Mouse (Mus musculus) embryonic facial prominence, embryonic 12.5 days (tissue): ENCODE data around the gene Tanc2. TPM values are rescaled to one million over a fixed set of nuclear protein-coding genes. Genes with fewer than 3 reads are reported as not detected.

Experiments used
- ATAC-seq: fragments of 200-750 bp; cut with Nextera tagmentation; 2 replicates; pipeline ENCODE4 v1.8.0; 2017; ENCODE audit not compliant: insufficient number of reproducible peaks, insufficient read depth, low FRiP score, low TSS enrichment
- H3K27ac ChIP-seq: fragments of 300-500 bp; sonication (generic); 2 replicates; pipeline ENCODE4 v1.5.1; 2016; ENCODE audit warnings: mild to moderate bottlenecking
- H3K27me3 ChIP-seq: fragments of 300-500 bp; sonication (generic); 2 replicates; pipeline ENCODE4 v1.6.1; 2016; ENCODE audit warnings: mild to moderate bottlenecking, moderate library complexity
- H3K36me3 ChIP-seq: fragments of 300-500 bp; sonication (generic); 2 replicates; pipeline ENCODE4 v1.6.1; 2016; ENCODE audit warnings: mild to moderate bottlenecking
- H3K4me1 ChIP-seq: fragments of 300-500 bp; sonication (generic); 2 replicates; pipeline ENCODE4 v1.6.1; 2016
- H3K4me2 ChIP-seq: fragments of 300-500 bp; sonication (generic); replicated peaks from 2 replicates; pipeline ENCODE4 v1.6.1; 2016; ENCODE audit warnings: mild to moderate bottlenecking, moderate library complexity
- H3K4me3 ChIP-seq: fragments of 300-500 bp; sonication (generic); 2 replicates; pipeline ENCODE4 v1.5.1; 2016; ENCODE audit warnings: mild to moderate bottlenecking
- H3K9ac ChIP-seq: fragments of 300-500 bp; sonication (generic); 2 replicates; pipeline ENCODE4 v1.6.1; 2016; ENCODE audit warnings: mild to moderate bottlenecking, moderate library complexity
- H3K9me3 ChIP-seq: fragments of 300-500 bp; sonication (generic); 2 replicates; pipeline ENCODE4 v1.6.1; 2016; ENCODE audit warnings: mild to moderate bottlenecking, moderate library complexity
- WGBS: fragments of 180-500 bp; shearing (Covaris S2); methylation state at CpG from one replicate; pipeline ENCODE4 v1.1.7; 2016; 5-methylcytosine and 5-hydroxymethylcytosine counted together
- polyA plus RNA-seq: library from polyadenylated mRNA; unstranded; fragments of >200 nt; fragmentation: Nextera tagmentation; extraction: Ambion mirVana; gene quantifications from 2 replicates; pipeline ENCODE4 v1.2.1, GENCODE M21; 2016

Gene Tanc2
- polyA plus RNA-seq, 1 experiment from 2014 or later = 12.9 TPM

- 71% methylated on average over 2 of the region's 2 CpGs for WGBS
Measured at GRCm38 (mm10) chr11:105948255-105948654, 358.5 kb downstream of the Tanc2 start.

GRCm38 (mm10) chr11:105950519-105950918, 360.7 kb downstream of the Tanc2 start:
- Histone ChIP-seq H3K4me2 (no peak overlapping the region), H3K9me3 (no peaks in the 10 kb centered on the region), H3K9ac (no peak overlapping the region), H3K36me3 (no peaks in the 10 kb centered on the region), H3K4me1 (peaks cover 9% of the 10 kb centered on the region; the same call in 1 of the 2 replicates), H3K27me3 (0 out of 2 replicates have a peak, but pooled peaks cover 3% of the 10 kb centered on the region), H3K27ac (no peak overlapping the region), H3K4me3 (no peak overlapping the region)
- no peak for ATAC-seq
- WGBS = 64% methylated on average over 4 of the region's 4 CpGs

More at GRCm38 (mm10) chr11:105948255-105948654, 358.5 kb downstream of the Tanc2 start:
- no peak overlapping the region for H3K9ac ChIP-seq
- peaks cover 20% of the 10 kb centered on the region for H3K4me1 ChIP-seq
- H3K27me3 ChIP-seq = peaks cover 22% of the 10 kb centered on the region
- H3K36me3 ChIP-seq = no peaks in the 10 kb centered on the region
- no peak for ATAC-seq
- H3K4me3 ChIP-seq = no peak overlapping the region
- no peak overlapping the region for H3K4me2 ChIP-seq
- no peak overlapping the region for H3K27ac ChIP-seq
- no peaks in the 10 kb centered on the region for H3K9me3 ChIP-seq

GRCm38 (mm10) chr11:105951601-105952044, 361.8 kb downstream of the Tanc2 start:
- 18% methylated on average over 3 of the region's 3 CpGs for WGBS
- no peak overlapping the region for H3K27ac ChIP-seq
- no peak overlapping the region for H3K4me3 ChIP-seq
- H3K9me3 ChIP-seq = no peaks in the 10 kb centered on the region
- H3K4me1 ChIP-seq = peaks cover 9% of the 10 kb centered on the region; the same call in 1 of the 2 replicates
- H3K4me2 ChIP-seq = no peak overlapping the region
- H3K9ac ChIP-seq = no peak overlapping the region
- H3K27me3 ChIP-seq = no peaks in the 10 kb centered on the region
- ATAC-seq = no peak
- no peaks in the 10 kb centered on the region for H3K36me3 ChIP-seq

GRCm38 (mm10) chr11:105952111-105952510, 362.3 kb downstream of the Tanc2 start:
- no peaks in the 10 kb centered on the region for H3K27me3 ChIP-seq
- H3K4me3 ChIP-seq = no peak overlapping the region
- ATAC-seq = no peak
- no peak overlapping the region for H3K27ac ChIP-seq
- 87% methylated on average over 9 of the region's 9 CpGs for WGBS
- H3K4me1 ChIP-seq = peaks cover 9% of the 10 kb centered on the region; the same call in 1 of the 2 replicates
- H3K36me3 ChIP-seq = no peaks in the 10 kb centered on the region
- no peaks in the 10 kb centered on the region for H3K9me3 ChIP-seq
- H3K4me2 ChIP-seq = no peak overlapping the region
- no peak overlapping the region for H3K9ac ChIP-seq

GRCm38 (mm10) chr11:105952911-105953386, 363.2 kb downstream of the Tanc2 start, which contains the start of gene Cyb561:
Cyb561 (minus strand) TSS chr11:105953336.
- ATAC-seq = no peak
- Histone ChIP-seq H3K9ac (no peak within 1 kb of the TSS), H3K27me3 (no peaks in the 10 kb centered on the region), H3K27ac (no peak within 1 kb of the TSS), H3K4me1 (peaks cover 9% of the 10 kb centered on the region; the same call in 1 of the 2 replicates), H3K9me3 (no peaks in the 10 kb centered on the region), H3K4me3 (no peak within 1 kb of the TSS), H3K4me2 (no peak within 1 kb of the TSS), H3K36me3 (no peaks in the 10 kb centered on the region)
- 72% methylated on average over 12 of the region's 12 CpGs for WGBS

GRCm38 (mm10) chr11:105953402-105953801, 363.6 kb downstream of the Tanc2 start:
- Histone ChIP-seq H3K4me1 (peaks cover 7% of the 10 kb centered on the region; the same call in 1 of the 2 replicates), H3K9me3 (no peaks in the 10 kb centered on the region), H3K4me2 (no peak overlapping the region), H3K36me3 (no peaks in the 10 kb centered on the region), H3K27me3 (no peaks in the 10 kb centered on the region), H3K4me3 (no peak overlapping the region), H3K27ac (no peak overlapping the region), H3K9ac (no peak overlapping the region)
- no peak for ATAC-seq
- 76% methylated on average over 6 of the region's 6 CpGs for WGBS

- H3K4me3 ChIP-seq = no peak overlapping the region
- H3K9me3 ChIP-seq = no peaks in the 10 kb centered on the region
- no peaks in the 10 kb centered on the region for H3K36me3 ChIP-seq
- H3K4me2 ChIP-seq = no peak overlapping the region
- no peak for ATAC-seq
- no peak overlapping the region for H3K27ac ChIP-seq
- H3K27me3 ChIP-seq = no peaks in the 10 kb centered on the region
- WGBS = 90% methylated on average over 28 of the region's 28 CpGs
- peaks cover 6% of the 10 kb centered on the region; the same call in 1 of the 2 replicates for H3K4me1 ChIP-seq
- no peak overlapping the region for H3K9ac ChIP-seq
Measured at GRCm38 (mm10) chr11:105955815-105956430, 366.1 kb downstream of the Tanc2 start.

GRCm38 (mm10) chr11:105957501-105957900, 367.7 kb downstream of the Tanc2 start:
- H3K4me3 ChIP-seq = no peak overlapping the region
- H3K4me1 ChIP-seq = no peaks in the 10 kb centered on the region
- H3K36me3 ChIP-seq = no peaks in the 10 kb centered on the region
- no peak for ATAC-seq
- no peaks in the 10 kb centered on the region for H3K9me3 ChIP-seq
- no peaks in the 10 kb centered on the region for H3K27me3 ChIP-seq
- no peak overlapping the region for H3K4me2 ChIP-seq
- H3K9ac ChIP-seq = no peak overlapping the region
- WGBS = 49% methylated on average over 6 of the region's 6 CpGs
- H3K27ac ChIP-seq = no peak overlapping the region

- Histone ChIP-seq H3K4me3 (no peak overlapping the region), H3K27me3 (no peaks in the 10 kb centered on the region), H3K9ac (no peak overlapping the region), H3K27ac (no peak overlapping the region), H3K4me1 (no peaks in the 10 kb centered on the region), H3K4me2 (no peak overlapping the region), H3K36me3 (no peaks in the 10 kb centered on the region), H3K9me3 (no peaks in the 10 kb centered on the region)
- no peak for ATAC-seq
- WGBS = 57% methylated on average over 1 of the region's 1 CpGs
Measured at GRCm38 (mm10) chr11:105958566-105958965, 368.8 kb downstream of the Tanc2 start.

- H3K36me3 ChIP-seq = no peaks in the 10 kb centered on the region
- no peak overlapping the region for H3K4me3 ChIP-seq
- no peak overlapping the region for H3K4me2 ChIP-seq
- no peak overlapping the region for H3K9ac ChIP-seq
- no peak for ATAC-seq
- no peaks in the 10 kb centered on the region for H3K27me3 ChIP-seq
- WGBS = 56% methylated on average over 17 of the region's 17 CpGs
- H3K9me3 ChIP-seq = no peaks in the 10 kb centered on the region
- H3K27ac ChIP-seq = no peak overlapping the region
- no peaks in the 10 kb centered on the region for H3K4me1 ChIP-seq
Measured at GRCm38 (mm10) chr11:105959355-105959754, 369.6 kb downstream of the Tanc2 start.

- no peaks in the 10 kb centered on the region for H3K9me3 ChIP-seq
- ATAC-seq = no peak
- WGBS = 63% methylated on average over 5 of the region's 5 CpGs
Measured at GRCm38 (mm10) chr11:105964691-105965090, 374.9 kb downstream of the Tanc2 start.

GRCm38 (mm10) chr11:105966288-105966687, 376.5 kb downstream of the Tanc2 start:
- Histone ChIP-seq H3K36me3 (no peaks in the 10 kb centered on the region), H3K4me1 (peaks cover 11% of the 10 kb centered on the region), H3K27ac (no peak overlapping the region), H3K4me2 (no peak overlapping the region), H3K9me3 (no peaks in the 10 kb centered on the region), H3K4me3 (no peak overlapping the region), H3K9ac (no peak overlapping the region), H3K27me3 (peaks cover 54% of the 10 kb centered on the region)
- no peak for ATAC-seq
- WGBS = 77% methylated on average over 4 of the region's 4 CpGs

More at GRCm38 (mm10) chr11:105964691-105965090, 374.9 kb downstream of the Tanc2 start:
- Histone ChIP-seq H3K27ac (no peak overlapping the region), H3K4me3 (no peak overlapping the region), H3K36me3 (no peaks in the 10 kb centered on the region), H3K27me3 (peaks cover 38% of the 10 kb centered on the region), H3K4me1 (peaks cover 11% of the 10 kb centered on the region), H3K9ac (no peak overlapping the region), H3K4me2 (no peak overlapping the region)
